31 mouse cellular contexts compared by ENCODE assay signal in the genomic region with DNA sequence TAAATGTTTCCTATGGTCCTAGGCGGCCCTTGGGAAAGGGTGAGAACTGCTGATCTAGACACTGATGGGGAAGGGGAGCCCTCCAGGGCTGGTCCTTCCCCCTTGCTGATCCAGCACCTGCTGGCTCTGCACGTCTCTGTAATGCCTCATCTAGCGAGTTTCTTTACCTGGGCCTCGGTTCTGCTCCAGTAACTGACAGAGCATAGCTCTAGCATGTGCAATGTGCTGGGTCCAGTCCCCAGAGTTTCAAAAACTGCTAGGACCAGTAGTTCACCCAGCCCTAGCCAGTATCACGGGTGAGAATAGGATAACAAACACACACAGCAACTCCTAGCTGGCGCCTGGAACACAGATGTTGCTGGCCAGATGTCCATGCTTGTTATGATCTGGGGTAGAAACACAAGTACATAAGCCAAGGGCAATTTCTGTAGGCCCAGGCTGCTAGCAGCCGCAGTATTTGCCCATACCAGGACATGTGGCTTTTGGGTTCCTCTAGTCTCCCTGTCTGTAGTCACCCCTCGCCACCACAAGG. TPM values are rescaled to one million over a fixed set of nuclear protein-coding genes. Genes with fewer than 3 reads are reported as not detected.
A peak's percentile ranks its signal among the peaks of the same experiment; 100 is the strongest.
DNase-seq lines count a peak whose midpoint lies in the region; ATAC-seq and TF ChIP-seq lines count a peak whose summit lies in the region.
"Had no signal": no experiment of that assay in that cellular context is flagged by ENCODE, and none has a peak within 500 bp of the region (broad histone marks: within the 10 kb centered on the region; RNA-seq: fewer than 3 reads in every experiment).

No protein-coding gene starts in this region.

- TF ChIP-seq RAD21 in CH12.LX (IDR thresholded peaks at IDR 0.05; ENCODE audit: low read depth, low read length) = no peak

- H3K4me2 ChIP-seq in liver, embryonic 12.5 days = no peak overlapping the region
- H3K4me2 ChIP-seq in CH12.LX (ENCODE audit: insufficient read depth, low read depth, poor library complexity, severe bottlenecking) = no peak overlapping the region
- H3K4me2 ChIP-seq in limb, embryonic 11.5 days (ENCODE audit: low read depth, severe bottlenecking) = no peak overlapping the region
- H3K4me2 ChIP-seq: embryonic facial prominence, embryonic 13.5 days; forebrain, embryonic 15.5 days; heart, embryonic 12.5 days; hindbrain, embryonic 13.5 days; limb, embryonic 15.5 days; midbrain, embryonic 15.5 days; stomach, embryonic 15.5 days had no signal

- peak; percentile 74 for DNase-seq in liver, adult 2 months (ENCODE audit: extremely low read depth, low read depth, low spot score)
- DNase-seq in A20 (ENCODE audit: low read depth, low spot score) = peak; percentile 50
- DNase-seq in CH12.LX (ENCODE audit: extremely low read depth) = peak; percentile 40
- DNase-seq in limb, embryonic 11.5 days (ENCODE audit: low spot score) = peak; percentile 52
- DNase-seq in left cerebral cortex, adult 8-10 months (ENCODE audit: low spot score in 2 of 2) = no peak
- no peak for DNase-seq in urinary bladder, postnatal 10 days (ENCODE audit: low spot score)
- no peak for DNase-seq in right cerebral cortex, postnatal 36 days (ENCODE audit: low spot score in 2 of 2)
- DNase-seq: adrenal gland, postnatal 10 days; cerebellum, adult 11 months; cerebellum, adult 9-10 months; cerebellum, postnatal 36 days; heart, adult 2 months; heart, postnatal 4 days; kidney, adult 18-20 months; kidney, postnatal 14 days; lung, adult 2 months; lung, postnatal 10 days had no signal

- peak overlapping the region; percentile 67 for H3K27ac ChIP-seq in liver, adult 2 months (replicated peaks; ENCODE audit: insufficient read depth, low read depth, low read length)
- no peak overlapping the region for H3K27ac ChIP-seq in liver, embryonic 12.5 days
- no peak overlapping the region for H3K27ac ChIP-seq in CH12.LX (ENCODE audit: insufficient read depth, low read depth)
- 0 out of 2 replicates have a peak overlapping the region, but pooled peaks have one; percentile 21 for H3K27ac ChIP-seq in limb, embryonic 11.5 days (replicated peaks; ENCODE audit: low read depth, low read length)
- H3K27ac ChIP-seq: embryonic facial prominence, embryonic 13.5 days; forebrain, embryonic 10.5 days; forebrain, embryonic 15.5 days; heart, adult 2 months; hindbrain, embryonic 13.5 days; limb, embryonic 15.5 days; macrophage; midbrain, embryonic 15.5 days; stomach, embryonic 15.5 days had no signal

- no peak overlapping the region for H3K4me3 ChIP-seq in liver, adult 2 months (ENCODE audit: insufficient read depth, low read depth, low read length)
- H3K4me3 ChIP-seq in liver, embryonic 12.5 days = no peak overlapping the region
- no peak overlapping the region for H3K4me3 ChIP-seq in CH12.LX (replicated peaks in 1 of 3; ENCODE audit: low read depth in 2 of 3, low read length in 2 of 3, poor library complexity in 1 of 3)
- no peak overlapping the region for H3K4me3 ChIP-seq in limb, embryonic 11.5 days (ENCODE audit: low read depth, low read length)
- H3K4me3 ChIP-seq: embryonic facial prominence, embryonic 13.5 days; forebrain, embryonic 10.5 days; forebrain, embryonic 15.5 days; heart, adult 2 months; heart, embryonic 12.5 days; hindbrain, embryonic 13.5 days; limb, embryonic 15.5 days; midbrain, embryonic 15.5 days; stomach, embryonic 15.5 days had no signal

- peak overlapping the region; percentile 51 for H3K9ac ChIP-seq in liver, adult 2 months (ENCODE audit: low read depth, low read length)
- no peak overlapping the region for H3K9ac ChIP-seq in liver, embryonic 12.5 days
- no peak overlapping the region for H3K9ac ChIP-seq in CH12.LX (ENCODE audit: insufficient read depth, low read depth)
- no peak overlapping the region for H3K9ac ChIP-seq in limb, embryonic 11.5 days (ENCODE audit: low read length)
- H3K9ac ChIP-seq: embryonic facial prominence, embryonic 13.5 days; forebrain, embryonic 15.5 days; heart, embryonic 12.5 days; hindbrain, embryonic 13.5 days; limb, embryonic 15.5 days; midbrain, embryonic 15.5 days; stomach, embryonic 15.5 days had no signal

- no peak for TF ChIP-seq POLR2A in liver, adult 2 months (IDR thresholded peaks at IDR 0.05; ENCODE audit: extremely low read depth, insufficient read depth, low read length)
- no peak for TF ChIP-seq POLR2A in CH12.LX (IDR thresholded peaks at IDR 0.05; ENCODE audit: low read depth, low read length)

- 0 out of 2 replicates have a peak, but pooled peaks have one; percentile 11 for TF ChIP-seq EP300 in CH12.LX (IDR thresholded peaks at IDR 0.05; ENCODE audit: low read length)

- H3K4me1 ChIP-seq in liver, adult 2 months (ENCODE audit: control insufficient read depth, insufficient read depth, low read length) = peaks cover 51% of the 10 kb centered on the region
- peaks cover 12% of the 10 kb centered on the region for H3K4me1 ChIP-seq in liver, embryonic 12.5 days
- peaks cover 5 to 52% of the 10 kb centered on the region in 2 experiments; a peak in 3 of 4 replicates for H3K4me1 ChIP-seq in CH12.LX (ENCODE audit: control insufficient read depth in 1 of 2, insufficient read depth in 2 of 2)
- peaks cover 11% of the 10 kb centered on the region for H3K4me1 ChIP-seq in limb, embryonic 11.5 days (ENCODE audit: control insufficient read depth, insufficient read depth, low read length)
- H3K4me1 ChIP-seq: forebrain, embryonic 15.5 days; heart, embryonic 12.5 days; stomach, embryonic 15.5 days had no signal

- WGBS in liver, adult 2 months = 42% methylated on average over 8 of the region's 8 CpGs
- 53% methylated on average over 8 of the region's 8 CpGs for WGBS in liver, embryonic 12.5 days (ENCODE audit: insufficient replicate concordance)
- WGBS in limb, embryonic 11.5 days = 62% methylated on average over 8 of the region's 8 CpGs

- H3K36me3 ChIP-seq in liver, adult 2 months (ENCODE audit: control insufficient read depth, insufficient read depth, low read length) = peaks cover 22% of the 10 kb centered on the region; the same call in 1 of the 2 replicates
- H3K36me3 ChIP-seq in liver, embryonic 12.5 days = no peaks in the 10 kb centered on the region
- H3K36me3 ChIP-seq in CH12.LX (replicated peaks in 1 of 2; ENCODE audit: control insufficient read depth in 1 of 2, insufficient read depth in 1 of 2, low read length in 1 of 2) = peaks cover 2 to 80% of the 10 kb centered on the region in 2 experiments
- no peaks in the 10 kb centered on the region for H3K36me3 ChIP-seq in limb, embryonic 11.5 days (ENCODE audit: control insufficient read depth, insufficient read depth, low read length)
- H3K36me3 ChIP-seq: embryonic facial prominence, embryonic 13.5 days; forebrain, embryonic 10.5 days; forebrain, embryonic 15.5 days; G1E; heart, embryonic 12.5 days; hindbrain, embryonic 13.5 days; limb, embryonic 15.5 days; midbrain, embryonic 15.5 days; stomach, embryonic 15.5 days had no signal

- dilution Hi-C loops in CH12.LX (cut with MboI; ENCODE audit: extremely low pct_ligation_motif_present, extremely low pct_unique_long_range_greater_than_20kb, low sequenced_read_pairs) = no loop called here

- H3K9me3 ChIP-seq in liver, embryonic 12.5 days (replicated peaks) = no peaks in the 10 kb centered on the region
- H3K9me3 ChIP-seq in CH12.LX (replicated peaks; ENCODE audit: low read length) = no peaks in the 10 kb centered on the region
- no peaks in the 10 kb centered on the region for H3K9me3 ChIP-seq in limb, embryonic 11.5 days (ENCODE audit: control insufficient read depth, low read length)
- H3K9me3 ChIP-seq: embryonic facial prominence, embryonic 13.5 days; forebrain, embryonic 10.5 days; forebrain, embryonic 15.5 days; G1E; heart, embryonic 12.5 days; hindbrain, embryonic 13.5 days; limb, embryonic 15.5 days; midbrain, embryonic 15.5 days; stomach, embryonic 15.5 days had no signal

- no peaks in the 10 kb centered on the region for H3K79me2 ChIP-seq in liver, adult 2 months (ENCODE audit: control insufficient read depth, insufficient read depth, low read length)
- H3K79me2 ChIP-seq in CH12.LX (replicated peaks; ENCODE audit: control insufficient read depth, extremely low read depth, insufficient read depth, poor library complexity, severe bottlenecking) = no peaks in the 10 kb centered on the region

- in situ Hi-C loops in CH12.LX (cut with MboI; ENCODE audit: low pct_ligation_motif_present, low pct_unique_long_range_greater_than_20kb, low sequenced_read_pairs) = no loop called here

- H3K27me3 ChIP-seq in liver, adult 2 months (ENCODE audit: control insufficient read depth, insufficient read depth, low read length) = no peaks in the 10 kb centered on the region
- no peaks in the 10 kb centered on the region for H3K27me3 ChIP-seq in liver, embryonic 12.5 days (replicated peaks)
- no peaks in the 10 kb centered on the region for H3K27me3 ChIP-seq in CH12.LX (replicated peaks)
- no peaks in the 10 kb centered on the region for H3K27me3 ChIP-seq in limb, embryonic 11.5 days (ENCODE audit: control insufficient read depth, insufficient read depth, low read length)
- H3K27me3 ChIP-seq: forebrain, embryonic 15.5 days; hindbrain, embryonic 13.5 days; limb, embryonic 15.5 days; midbrain, embryonic 15.5 days; stomach, embryonic 15.5 days had no signal

- TF ChIP-seq CTCF in liver, adult 2 months (IDR thresholded peaks at IDR 0.05; ENCODE audit: low read depth, low read length) = no peak
- TF ChIP-seq CTCF in CH12.LX (conservative IDR thresholded peaks at IDR 0.05 in 1 of 2, IDR thresholded peaks at IDR 0.05 in 1 of 2; ENCODE audit: low read depth in 2 of 2, low read length in 2 of 2) = no peak

- no peak for ATAC-seq in liver, embryonic 12.5 days
- no peak for ATAC-seq in limb, embryonic 11.5 days (ENCODE audit: insufficient number of reproducible peaks, low FRiP score, low TSS enrichment, low read depth)
- ATAC-seq: forebrain, embryonic 15.5 days; midbrain, embryonic 15.5 days had no signal

TF ChIP-seq in CH12.LX, 34 proteins besides CTCF, POLR2A, EP300 and RAD21:
- no peak for TF ChIP-seq MEF2A (IDR thresholded peaks at IDR 0.05; ENCODE audit: borderline replicate concordance, low read depth, low read length)
- TF ChIP-seq JUN (IDR thresholded peaks at IDR 0.05; ENCODE audit: insufficient read depth, low read depth, low read length) = no peak
- no peak for TF ChIP-seq KAT2A (IDR thresholded peaks at IDR 0.05; ENCODE audit: insufficient replicate concordance, low read length)
- no peak for TF ChIP-seq BHLHE40 (IDR thresholded peaks at IDR 0.05; ENCODE audit: low read depth, low read length)

RNA-seq across cellular contexts. Expression of a gene that starts 10.0 kb away (rescaled TPM):
- 588 and 626 TPM in 2 replicates for total RNA-seq in liver, adult 2 months (2014; rRNA removed)
- polyA plus RNA-seq in liver, adult 2 months (2012; rRNA removed) = 835 and 840 TPM in 2 replicates
- 7.1 and 7.7 TPM in 2 replicates for polyA plus RNA-seq in liver, embryonic 12.5 days (2016; fragmentation: Nextera tagmentation; extraction: Ambion mirVana)
- 12.3 and 18.6 TPM in 2 replicates for total RNA-seq in CH12.LX (2012; rRNA removed)
- total RNA-seq in CH12.LX (2014; rRNA removed) = 19.1 and 21.7 TPM in 2 replicates
- 30.6 and 33.8 TPM in 2 replicates for polyA plus RNA-seq in CH12.LX (2012; ENCODE audit: insufficient read length, low read depth)
- 0.43 and 0.91 TPM in 2 replicates for polyA plus RNA-seq in limb, embryonic 11.5 days (2014; fragmentation: Nextera tagmentation; extraction: Ambion mirVana)
- total RNA-seq in left cerebral cortex, adult 8-10 months (2022) = under 1 TPM in 3 of 4 experiments, not detected in 1; 0.72 to 0.84 (median 0.78) TPM
- total RNA-seq: layer of hippocampus, postnatal 25 days had no signal
- polyA plus RNA-seq: C2C12; forebrain, embryonic 15.5 days; midbrain, embryonic 15.5 days; neural tube, embryonic 11.5 days had no signal

Comparison
In these comparisons a context has a peak if more than half of its experiments do, and no peak if none do; other contexts are left out.
1. H3K27ac ChIP-seq: peak in liver, adult 2 months (single experiment) and limb, embryonic 11.5 days (single experiment); none in liver, embryonic 12.5 days (single experiment) and CH12.LX (single experiment).
2. RNA of a gene that starts 10.0 kb away (polyA plus RNA-seq): 835 to 840 TPM in liver, adult 2 months; 30.6 to 33.8 TPM in CH12.LX, 7.1 to 7.7 TPM in liver, embryonic 12.5 days and 0.43 to 0.91 TPM in limb, embryonic 11.5 days; every median in the first group is over 10 times any median in the second.
3. DNase-seq: peak in liver, adult 2 months (single experiment), A20 (single experiment), CH12.LX (single experiment) and limb, embryonic 11.5 days (single experiment); none in left cerebral cortex, adult 8-10 months (0 of 2), urinary bladder, postnatal 10 days (single experiment) and right cerebral cortex, postnatal 36 days (0 of 2).